Mouse (Mus musculus) small intestine, adult 2 months (tissue): Measurements from ENCODE around the gene Xpo6. TPM values are rescaled to one million over a fixed set of nuclear protein-coding genes. Genes with fewer than 3 reads are reported as not detected.

Experiments used
- H3K27ac ChIP-seq: fragments of 200-500 bp; 2 replicates; pipeline ENCODE4 v1.5.1; 2012; ENCODE audit warnings: low read depth, low read length, control low read depth, inconsistent platforms; ENCODE audit not compliant: insufficient read depth
- H3K27me3 ChIP-seq: fragments of 200-500 bp; 2 replicates; pipeline ENCODE4 v1.6.1; 2012; ENCODE audit warnings: mild to moderate bottlenecking, moderate library complexity, low read length, inconsistent platforms; ENCODE audit not compliant: control insufficient read depth, insufficient read depth
- H3K36me3 ChIP-seq: fragments of 200-500 bp; 2 replicates; pipeline ENCODE4 v1.6.1; 2012; ENCODE audit warnings: mild to moderate bottlenecking, low read length, control low read depth, inconsistent platforms; ENCODE audit not compliant: control insufficient read depth, insufficient read depth
- H3K4me1 ChIP-seq: fragments of 200-500 bp; 2 replicates; pipeline ENCODE4 v1.6.1; 2012; ENCODE audit warnings: low read length, inconsistent platforms, mixed read lengths; ENCODE audit not compliant: control insufficient read depth, insufficient read depth, insufficient read length
- H3K4me3 ChIP-seq: fragments of 200-500 bp; 2 replicates; pipeline ENCODE4 v1.5.1; 2012; ENCODE audit warnings: low read depth, mild to moderate bottlenecking, control low read depth, inconsistent platforms, low read length, moderate library complexity
- CTCF ChIP-seq: fragments of 200-500 bp; IDR thresholded peaks from 2 replicates; pipeline ENCODE4 v1.5.1; 2012; ENCODE audit warnings: low read depth, mild to moderate bottlenecking, control low read depth, inconsistent platforms, low read length, moderate library complexity, mixed read lengths; ENCODE audit not compliant: insufficient replicate concordance, insufficient read length; ENCODE audit errors: extremely low read depth
- POLR2A ChIP-seq: fragments of 200-500 bp; IDR thresholded peaks from 2 replicates; pipeline ENCODE4 v1.6.1; 2012; ENCODE audit warnings: low read depth, mild to moderate bottlenecking, control low read depth, inconsistent platforms, low read length, moderate library complexity
- WGBS: fragments of 180-500 bp; shearing (Covaris S2); methylation state at CpG from one replicate; pipeline ENCODE4 v1.1.7; 2018; 5-methylcytosine and 5-hydroxymethylcytosine counted together
- polyA plus RNA-seq: library from polyadenylated mRNA; depleted of rRNA; stranded (reverse); fragments of >200 nt; gene quantifications from 2 replicates; pipeline ENCODE4 v1.2.3, GENCODE M21; 2012; rRNA removed

Gene Xpo6
- polyA plus RNA-seq, result 95.0 and 145 TPM in 2 replicates

DNA sequence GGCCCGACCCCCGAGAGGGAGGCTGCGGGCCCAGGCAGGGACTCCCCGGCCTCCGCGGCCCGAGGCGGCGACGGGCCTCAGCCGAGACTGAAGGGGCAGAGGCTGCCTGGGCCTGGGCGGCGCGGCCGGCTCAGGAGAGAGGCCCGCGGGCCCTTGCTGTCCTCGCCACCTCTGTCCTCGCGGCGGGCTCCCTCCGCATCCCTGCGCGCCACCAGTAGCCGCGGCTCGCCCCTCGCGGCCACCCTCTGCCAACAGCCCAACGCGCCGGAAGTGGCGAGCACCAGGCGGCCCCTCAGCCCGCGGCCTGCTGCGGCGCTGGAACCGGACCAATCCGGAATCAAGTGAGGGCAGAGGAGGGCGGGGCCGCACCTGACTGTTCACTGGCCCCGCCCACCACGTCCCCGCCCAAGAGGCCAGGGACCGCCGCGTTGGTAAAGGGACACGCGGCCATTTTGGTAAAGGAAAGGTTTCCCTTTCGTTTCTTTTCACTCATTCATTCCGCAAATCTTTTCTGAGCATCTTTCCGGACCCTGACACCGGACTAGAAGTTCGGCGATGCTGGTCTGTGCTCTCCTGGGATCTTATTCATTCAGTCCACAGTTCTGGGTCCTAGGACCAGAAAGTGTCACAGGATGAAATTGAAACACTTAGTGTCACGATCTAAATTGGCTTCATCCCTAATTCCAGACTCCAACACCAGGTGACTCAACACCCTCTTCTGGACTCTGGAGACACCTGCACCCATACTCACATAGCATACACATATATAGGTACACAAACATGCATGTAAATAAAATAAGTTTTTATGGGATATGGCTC lies at the start of gene Xpo6:
Xpo6 (minus strand) TSS at position 324 of the 819 bp plus-strand sequence.
- H3K4me1 ChIP-seq, result peaks cover 8% of the 10 kb centered on the region; the same call in 1 of the 2 replicates
- peak; percentile 68 for TF ChIP-seq POLR2A
- no peak for TF ChIP-seq CTCF
- peak within 1 kb of the TSS; percentile 90 for H3K4me3 ChIP-seq
- H3K27me3 ChIP-seq, result no peaks in the 10 kb centered on the region
- no peaks in the 10 kb centered on the region for H3K36me3 ChIP-seq
- H3K27ac ChIP-seq, result peak within 1 kb of the TSS; percentile 58
- WGBS, result under 1% methylated on average over 54 of the region's 57 CpGs

GRCm38 (mm10) chr7:126249986-126250385 lies 49.7 kb upstream of the Xpo6 start:
- H3K4me1 ChIP-seq, result no peaks in the 10 kb centered on the region

DNA sequence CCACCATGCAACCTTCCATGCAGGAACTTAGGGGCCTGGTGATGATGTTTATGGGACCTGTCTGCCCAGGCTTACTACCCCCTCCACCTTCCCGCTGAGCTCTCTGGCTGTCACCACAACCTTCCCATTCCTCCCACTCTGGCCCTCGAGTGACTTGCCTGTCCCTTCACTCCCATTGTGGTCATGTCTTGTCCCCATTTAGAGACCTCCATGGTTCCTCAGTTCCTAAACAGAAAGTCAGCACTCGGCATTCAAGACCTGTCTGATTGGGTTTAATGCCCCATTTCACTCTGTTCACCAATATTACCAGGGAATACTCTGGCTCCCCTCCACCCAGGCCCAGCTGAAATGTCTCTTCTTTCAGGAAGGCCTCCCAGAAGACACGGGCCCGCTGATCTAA lies 48.8 kb upstream of the Xpo6 start:
- 77% methylated on average over 5 of the region's 5 CpGs for WGBS
- Histone ChIP-seq H3K27me3 (peaks cover 12% of the 10 kb centered on the region; the same call in 1 of the 2 replicates), H3K4me1 (no peaks in the 10 kb centered on the region), H3K4me3 (no peak overlapping the region), H3K27ac (no peak overlapping the region), H3K36me3 (no peaks in the 10 kb centered on the region)
- TF ChIP-seq CTCF (no peak), POLR2A (no peak)

More at GRCm38 (mm10) chr7:126249986-126250385, 49.7 kb upstream of the Xpo6 start:
- Histone ChIP-seq H3K27ac (no peak overlapping the region), H3K27me3 (peaks cover 12% of the 10 kb centered on the region; the same call in 1 of the 2 replicates), H3K36me3 (no peaks in the 10 kb centered on the region), H3K4me3 (no peak overlapping the region)
- TF ChIP-seq POLR2A (no peak), CTCF (no peak)
- WGBS, result 78% methylated on average over 3 of the region's 3 CpGs

DNA sequence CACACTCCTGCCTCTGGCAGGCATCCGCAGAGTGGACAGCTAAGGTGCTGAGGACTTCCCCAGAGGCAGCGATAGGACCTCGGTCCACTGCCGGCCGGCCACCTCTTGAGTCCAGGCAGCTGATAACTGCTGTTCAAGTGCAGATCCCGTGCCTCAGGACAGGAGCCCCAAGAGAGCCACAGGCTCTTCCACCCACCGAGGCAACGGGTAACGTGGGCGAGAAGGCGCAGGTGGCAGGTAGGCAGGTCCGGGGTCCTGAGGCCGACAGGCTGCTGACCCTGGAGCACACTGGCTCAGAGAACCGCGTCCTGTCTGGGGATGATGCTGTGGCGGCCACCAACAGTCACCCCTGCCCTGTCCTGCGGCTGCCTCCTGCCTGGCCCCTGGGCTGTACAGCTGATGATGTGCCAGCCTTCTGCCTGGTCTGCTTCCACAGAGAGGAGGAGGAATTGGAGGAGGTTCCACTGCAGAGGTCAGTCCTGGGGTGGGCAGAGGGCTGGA lies 48.4 kb upstream of the Xpo6 start:
- 50% methylated on average over 17 of the region's 17 CpGs for WGBS
- Histone ChIP-seq H3K4me3 (no peak overlapping the region), H3K4me1 (no peaks in the 10 kb centered on the region), H3K27me3 (peaks cover 12% of the 10 kb centered on the region; the same call in 1 of the 2 replicates), H3K27ac (no peak overlapping the region), H3K36me3 (no peaks in the 10 kb centered on the region)
- TF ChIP-seq POLR2A (no peak), CTCF (no peak)

GRCm38 (mm10) chr7:126248088-126248487 lies 47.8 kb upstream of the Xpo6 start:
- 11% methylated on average over 6 of the region's 6 CpGs for WGBS
- Histone ChIP-seq H3K27me3 (peaks cover 12% of the 10 kb centered on the region; the same call in 1 of the 2 replicates), H3K4me3 (no peak overlapping the region), H3K27ac (no peak overlapping the region), H3K36me3 (no peaks in the 10 kb centered on the region), H3K4me1 (no peaks in the 10 kb centered on the region)
- TF ChIP-seq POLR2A, result no peak
- no peak for TF ChIP-seq CTCF

- WGBS, result 57% methylated on average over 6 of the region's 6 CpGs
- TF ChIP-seq POLR2A, result no peak
- no peak for TF ChIP-seq CTCF
- Histone ChIP-seq H3K4me1 (no peaks in the 10 kb centered on the region), H3K27ac (no peak overlapping the region), H3K36me3 (no peaks in the 10 kb centered on the region), H3K27me3 (peaks cover 12% of the 10 kb centered on the region; the same call in 1 of the 2 replicates), H3K4me3 (no peak overlapping the region)
These were observed 44.0 kb upstream of the Xpo6 start for GRCm38 (mm10) chr7:126244168-126244750.
